Mouse (Mus musculus) urinary bladder, postnatal 10 days (tissue): ENCODE data around the gene Luc7l3.

Experiments
- DNase-seq: peaks from one replicate; pipeline ENCODE4 v3.0.0; 2022; ENCODE audit warnings: low spot score

The Luc7l3 gene

DNA sequence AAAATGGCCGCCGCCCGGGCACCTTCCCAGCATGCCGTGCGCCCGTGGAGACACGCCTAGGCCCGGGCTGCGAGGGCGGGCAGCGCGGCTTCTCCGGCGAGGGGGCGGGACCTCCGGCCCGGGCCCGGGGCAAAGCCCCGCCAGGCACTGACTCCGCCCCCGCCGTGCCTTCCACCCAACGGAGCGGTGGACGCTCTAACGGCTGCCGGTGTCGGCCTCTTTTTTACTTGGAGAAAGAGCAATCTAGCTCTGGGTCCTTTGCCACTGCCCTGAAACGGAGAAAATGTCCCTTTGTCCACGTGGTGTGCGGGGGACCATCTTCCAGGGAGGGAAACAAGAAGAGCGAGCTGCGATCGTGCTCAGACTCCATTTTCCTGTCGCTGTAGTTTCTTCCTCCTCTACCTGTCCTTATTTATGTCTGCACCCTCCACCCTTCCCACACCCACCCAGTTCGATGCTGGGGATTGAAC is at the start of gene Luc7l3:
TSS of gene Luc7l3 (minus strand) at position 58 of the 470 bp plus-strand sequence.
- peak; percentile 84 for DNase-seq

- DNase-seq = no peak
These were observed 49.0 kb upstream of the Luc7l3 start for GRCm38 (mm10) chr11:94370809-94371208.

GRCm38 (mm10) chr11:94369981-94370380 is 48.2 kb upstream of the Luc7l3 start:
- DNase-seq = no peak

DNA sequence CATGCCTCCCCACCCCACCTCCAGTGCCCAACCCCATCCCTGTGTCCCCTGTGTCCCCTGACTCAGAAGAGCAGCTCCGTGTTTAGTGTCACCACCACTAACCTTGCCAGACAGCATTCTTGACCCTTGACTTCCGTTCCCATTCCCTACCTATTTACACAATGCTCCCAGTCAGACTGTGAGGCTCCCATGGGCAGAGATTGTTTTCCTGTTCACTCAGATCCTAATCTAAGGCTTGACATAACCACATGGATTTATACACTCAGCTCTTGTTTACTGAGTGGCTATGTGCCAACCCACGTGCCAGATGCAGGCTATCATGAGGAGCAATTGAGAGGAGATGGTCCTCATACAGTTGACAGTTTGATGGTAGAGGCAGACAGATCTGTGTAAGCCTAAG is 43.6 kb upstream of the Luc7l3 start:
- no peak for DNase-seq

DNA sequence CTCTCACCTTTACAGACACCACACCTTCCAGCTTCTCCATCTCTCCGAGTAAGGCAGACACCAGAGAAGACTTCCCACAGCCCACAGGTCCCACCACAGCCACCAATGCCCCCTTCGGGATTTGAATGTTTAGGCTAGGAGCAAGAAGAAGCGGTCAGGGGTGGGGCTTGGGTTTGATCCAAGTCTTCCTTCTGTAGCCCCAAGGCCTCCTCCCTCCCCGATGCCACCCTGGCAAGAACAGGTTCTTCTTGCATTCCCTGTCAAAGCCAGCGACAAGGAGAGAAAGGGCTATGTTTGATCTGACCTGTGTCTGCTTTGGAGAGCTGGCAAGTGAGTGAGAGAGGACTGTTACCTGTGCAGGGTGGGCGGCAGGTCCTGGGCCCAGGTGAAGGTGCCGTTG is 41.9 kb upstream of the Luc7l3 start:
- no peak for DNase-seq

DNA sequence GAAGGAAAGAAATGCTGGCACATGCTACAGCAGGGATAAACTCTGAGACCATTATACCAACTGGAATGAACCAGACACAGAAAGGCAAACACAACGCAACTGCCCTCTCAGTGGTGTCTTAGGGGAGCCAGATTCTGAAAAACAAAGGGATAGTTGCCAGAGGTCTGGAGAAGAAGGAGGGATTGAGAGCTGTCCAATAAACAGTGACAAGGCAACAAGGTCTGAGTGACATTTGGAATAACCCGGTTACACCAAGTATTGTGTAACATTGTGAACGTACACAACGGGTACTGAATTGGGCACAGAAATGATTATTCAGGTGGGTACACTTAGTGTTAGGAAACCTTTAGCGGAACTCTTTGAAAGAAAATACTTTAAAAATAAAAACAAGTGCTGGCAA is 40.3 kb upstream of the Luc7l3 start:
- DNase-seq = no peak

DNA sequence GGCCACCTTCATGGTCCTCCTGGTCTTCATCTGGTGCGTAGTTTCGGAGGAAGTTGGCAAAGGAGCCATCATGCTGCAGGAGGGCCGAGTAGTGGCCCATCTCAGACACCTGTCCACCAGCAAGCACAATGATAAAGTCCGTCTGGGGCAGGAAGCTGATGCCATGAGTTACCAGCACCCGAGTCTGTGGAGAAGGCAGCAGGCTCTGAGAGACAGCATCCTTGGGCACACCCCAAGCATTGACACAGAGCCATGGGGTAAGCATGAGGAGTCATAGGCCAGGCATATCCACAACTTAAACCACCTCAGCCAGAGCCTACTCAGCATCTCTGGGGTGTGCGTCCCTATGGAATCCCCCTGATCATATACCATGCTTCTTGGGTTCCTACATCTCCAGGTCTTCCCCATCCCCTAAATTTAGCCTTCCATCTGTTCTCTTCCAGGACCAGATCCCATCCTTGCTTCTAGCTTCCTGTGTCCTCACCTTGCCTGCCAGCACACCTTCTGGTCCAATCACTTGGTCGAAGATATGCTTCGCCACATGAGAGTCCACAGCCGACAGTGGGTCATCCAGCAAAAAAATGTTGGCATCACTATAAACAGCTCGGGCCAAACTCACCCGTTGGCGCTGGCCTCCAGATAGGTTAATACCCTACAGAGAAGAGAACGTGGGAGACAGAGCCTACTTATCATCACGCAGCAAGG is 39.5 kb upstream of the Luc7l3 start:
- no peak for DNase-seq

GRCm38 (mm10) chr11:94359168-94359567 is 37.4 kb upstream of the Luc7l3 start:
- no peak for DNase-seq

GRCm38 (mm10) chr11:94355521-94356217 is 33.9 kb upstream of the Luc7l3 start:
- no peak for DNase-seq

GRCm38 (mm10) chr11:94351094-94351493 is 29.3 kb upstream of the Luc7l3 start:
- DNase-seq = no peak

GRCm38 (mm10) chr11:94350337-94350736 is 28.5 kb upstream of the Luc7l3 start:
- no peak for DNase-seq

GRCm38 (mm10) chr11:94349839-94350238 is 28.1 kb upstream of the Luc7l3 start:
- no peak for DNase-seq

GRCm38 (mm10) chr11:94347063-94347575 is 25.3 kb upstream of the Luc7l3 start:
- no peak for DNase-seq

DNA sequence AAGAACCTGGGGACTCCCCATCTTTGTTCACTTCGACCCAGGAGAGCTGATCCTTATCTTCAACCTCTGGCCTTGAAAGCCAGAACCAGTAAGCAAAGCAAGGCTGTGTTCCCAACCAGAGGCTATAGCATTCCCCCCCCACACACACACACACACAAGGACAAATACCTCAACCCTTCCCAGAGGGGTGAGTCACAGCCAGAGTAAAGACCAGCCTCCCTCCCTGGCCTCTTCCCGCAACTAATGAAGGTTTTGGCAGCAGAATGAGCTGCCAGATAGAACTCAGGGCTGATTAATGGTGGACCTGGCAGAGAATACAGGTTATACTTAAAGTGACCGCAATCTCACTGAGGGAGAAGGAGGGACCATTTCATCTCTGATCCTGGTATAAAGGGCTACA is 24.8 kb upstream of the Luc7l3 start:
- DNase-seq = no peak

DNA sequence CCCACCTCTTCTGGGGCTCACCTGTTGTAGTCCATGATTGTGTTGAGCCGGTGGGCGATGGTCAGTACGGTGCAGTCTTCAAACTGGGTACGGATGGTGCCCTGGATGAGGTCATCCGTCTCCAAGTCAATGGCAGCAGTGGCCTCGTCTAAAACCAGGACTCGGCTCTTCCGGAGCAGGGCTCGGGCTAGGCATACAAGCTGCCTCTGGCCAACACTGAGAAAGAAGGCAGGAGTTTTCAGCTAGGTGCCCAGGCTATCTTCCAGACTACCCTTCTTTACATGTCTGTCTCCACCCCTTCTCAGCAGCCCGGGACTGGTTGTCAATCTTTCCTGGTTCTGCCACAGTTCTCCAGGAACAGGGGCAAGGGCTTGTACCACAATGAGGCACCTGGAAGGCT is 24.1 kb upstream of the Luc7l3 start:
- no peak for DNase-seq

- no peak for DNase-seq
These were observed 22.7 kb upstream of the Luc7l3 start for GRCm38 (mm10) chr11:94344470-94344869.

DNA sequence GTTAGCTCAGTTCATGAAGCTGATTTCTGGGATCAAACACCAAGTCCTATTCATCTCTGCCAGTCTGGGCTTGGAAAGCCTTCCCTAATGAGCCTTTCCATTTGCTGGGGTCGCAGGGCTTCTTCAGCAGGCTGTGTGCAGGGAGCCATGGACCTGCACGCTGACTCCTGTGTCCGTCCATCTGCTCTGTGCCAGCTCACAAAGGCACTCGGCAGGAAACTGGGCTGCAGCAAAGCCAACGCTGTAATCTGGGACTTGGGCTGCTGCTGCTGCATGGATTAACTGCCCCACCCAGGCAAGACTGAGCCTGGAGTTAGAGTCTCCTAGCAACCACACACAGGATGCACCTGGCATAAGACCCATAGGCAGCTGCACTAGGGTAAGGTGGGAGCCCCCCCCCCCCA is 22.2 kb upstream of the Luc7l3 start:
- DNase-seq = no peak

DNA sequence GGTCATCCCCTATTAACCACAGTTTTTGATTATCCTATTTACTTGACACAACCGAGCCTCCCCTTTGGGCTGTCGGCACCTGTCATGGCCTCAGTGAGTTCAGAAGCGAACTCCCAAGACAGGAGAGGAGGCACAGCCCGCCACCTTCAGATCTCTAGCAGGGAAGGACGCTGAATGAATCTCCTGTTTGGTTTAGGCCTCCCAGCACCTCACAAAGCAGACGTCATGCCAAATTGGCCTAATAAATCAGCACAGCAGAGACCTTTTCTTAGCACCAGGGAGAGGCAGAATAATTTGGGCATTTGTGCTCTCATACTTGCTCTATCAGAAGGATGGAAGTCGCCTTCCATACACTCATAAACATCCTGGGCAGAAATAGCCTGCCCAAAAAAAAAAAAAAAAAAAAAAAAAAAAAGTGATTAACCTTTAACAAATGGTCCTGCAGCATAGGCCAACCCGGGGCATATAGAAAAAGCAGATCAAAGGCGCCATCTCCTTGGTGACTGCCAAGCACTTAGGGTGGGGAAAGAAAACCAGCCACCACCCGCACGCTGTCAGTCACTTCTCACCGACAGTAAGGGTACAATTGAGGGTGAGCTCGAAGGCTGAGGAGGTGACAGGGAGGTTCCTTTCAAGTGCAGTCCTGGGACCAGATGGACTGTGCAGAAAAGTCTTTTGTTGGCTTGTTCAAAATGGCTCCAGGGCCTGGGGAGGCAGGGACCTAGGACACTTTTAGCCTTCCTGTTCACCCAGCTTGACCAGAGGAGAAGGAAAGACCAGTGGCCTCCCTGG is 20.5 kb upstream of the Luc7l3 start:
- no peak for DNase-seq

DNA sequence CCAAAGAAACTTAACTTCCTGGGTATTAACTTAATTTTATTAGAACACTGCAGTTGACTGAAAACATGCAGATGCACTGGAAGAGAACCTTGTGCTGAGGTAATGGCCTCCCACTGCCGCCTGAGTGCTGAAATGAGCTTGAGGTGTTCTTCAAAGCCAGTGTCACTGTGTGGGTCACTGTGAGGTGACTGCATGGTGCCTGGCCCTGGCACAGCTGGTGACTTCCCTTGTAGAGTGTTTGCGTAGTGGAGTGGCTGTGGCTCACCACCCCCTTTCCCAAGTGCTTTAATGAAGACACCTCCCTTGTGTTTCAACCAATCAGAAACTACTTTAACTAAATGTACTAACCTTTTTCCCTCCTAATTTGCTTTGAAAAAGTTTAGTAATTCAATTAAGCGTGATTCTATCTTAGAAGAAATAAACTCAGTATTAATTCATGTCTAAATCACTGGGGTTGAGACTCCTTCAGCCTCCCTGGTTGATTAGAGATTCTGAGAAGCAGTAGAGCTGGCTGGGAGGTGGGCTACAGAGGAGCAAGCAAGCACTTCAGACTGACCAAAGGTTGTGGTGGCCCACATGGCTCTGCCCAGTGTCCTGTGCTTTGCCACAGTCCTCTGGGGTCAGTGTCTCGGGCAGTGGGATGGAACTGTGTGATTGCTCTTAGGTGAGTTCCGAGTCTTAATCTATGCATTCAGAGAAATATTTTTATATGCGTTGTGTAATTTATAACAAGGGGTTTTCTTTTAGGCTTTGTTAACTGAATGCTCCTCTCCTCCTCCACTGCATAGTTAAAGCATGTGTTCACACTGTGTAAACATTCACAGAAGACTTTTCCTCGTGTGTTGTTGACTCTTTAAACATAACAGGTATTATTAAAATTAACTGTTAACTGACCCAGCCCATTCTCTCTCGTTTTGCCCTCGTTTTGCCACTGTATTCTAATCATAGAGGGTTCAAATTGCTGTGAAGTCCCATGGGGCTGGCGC is 19.5 kb upstream of the Luc7l3 start:
- no peak for DNase-seq

- no peak for DNase-seq
These were observed 18.2 kb upstream of the Luc7l3 start for GRCm38 (mm10) chr11:94339732-94340585.
